Mouse (Mus musculus): ENCODE results near the gene Rplp0. TPM values are rescaled to one million over a fixed set of nuclear protein-coding genes. Genes with fewer than 3 reads are reported as not detected.

Rplp0 gene
- polyA plus RNA-seq, 1 experiment from 2014 or later = 1,866 TPM

- no peak for ATAC-seq (ENCODE audit: insufficient number of reproducible peaks, insufficient read depth, low FRiP score, low read depth)
- peaks cover 42% of the 10 kb centered on the region for H3K4me1 ChIP-seq (ENCODE audit: control insufficient read depth, insufficient read depth, low read length)
- no peaks in the 10 kb centered on the region for H3K27me3 ChIP-seq (ENCODE audit: control insufficient read depth, insufficient read depth, low read length)
- H3K4me2 ChIP-seq (replicated peaks; ENCODE audit: low read depth, low read length) = peak overlapping the region; percentile 36
- H3K9me3 ChIP-seq (ENCODE audit: control insufficient read depth, low read depth, low read length) = no peaks in the 10 kb centered on the region
- H3K4me3 ChIP-seq (ENCODE audit: low read depth, low read length) = no peak overlapping the region
- H3K9ac ChIP-seq (replicated peaks; ENCODE audit: low read depth, low read length) = no peak overlapping the region
- H3K27ac ChIP-seq (ENCODE audit: low read length) = peak overlapping the region; percentile 28; the same call in 1 of the 2 replicates
- no peaks in the 10 kb centered on the region for H3K36me3 ChIP-seq (ENCODE audit: control insufficient read depth, insufficient read depth, low read length)
- 7% methylated on average over 15 of the region's 15 CpGs for WGBS
Measured at GRCm38 (mm10) chr5:115523971-115524370, 35.3 kb upstream of the Rplp0 start.

DNA sequence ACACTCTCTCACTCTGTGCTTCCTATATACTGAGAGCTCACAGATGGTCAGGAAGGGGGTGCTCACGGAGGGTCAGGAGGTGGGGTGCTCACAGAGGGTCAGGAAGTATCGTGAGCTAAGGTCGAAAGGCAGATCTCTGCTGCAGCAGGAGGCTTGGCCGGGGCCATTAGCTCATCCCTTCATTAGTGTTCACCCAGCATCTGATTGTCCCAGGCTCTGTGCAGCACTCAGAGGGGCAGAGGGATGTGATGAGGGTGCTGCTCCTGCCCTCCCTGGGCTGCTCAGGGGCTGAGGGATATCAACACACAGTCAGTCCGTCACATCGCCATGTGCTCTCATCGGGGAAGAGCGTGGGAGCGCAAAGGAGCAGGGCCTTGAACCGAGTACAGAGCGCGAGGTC is 34.8 kb upstream of the Rplp0 start:
- H3K27ac ChIP-seq (ENCODE audit: low read length) = 0 out of 2 replicates have a peak overlapping the region, but pooled peaks have one; percentile 28
- no peak overlapping the region for H3K4me3 ChIP-seq (ENCODE audit: low read depth, low read length)
- H3K27me3 ChIP-seq (ENCODE audit: control insufficient read depth, insufficient read depth, low read length) = no peaks in the 10 kb centered on the region
- WGBS = 39% methylated on average over 12 of the region's 12 CpGs
- no peaks in the 10 kb centered on the region for H3K9me3 ChIP-seq (ENCODE audit: control insufficient read depth, low read depth, low read length)
- H3K4me2 ChIP-seq (replicated peaks; ENCODE audit: low read depth, low read length) = peak overlapping the region; percentile 36; the same call in 1 of the 2 replicates
- peaks cover 47% of the 10 kb centered on the region for H3K4me1 ChIP-seq (ENCODE audit: control insufficient read depth, insufficient read depth, low read length)
- no peaks in the 10 kb centered on the region for H3K36me3 ChIP-seq (ENCODE audit: control insufficient read depth, insufficient read depth, low read length)
- no peak for ATAC-seq (ENCODE audit: insufficient number of reproducible peaks, insufficient read depth, low FRiP score, low read depth)
- H3K9ac ChIP-seq (replicated peaks; ENCODE audit: low read depth, low read length) = no peak overlapping the region

DNA sequence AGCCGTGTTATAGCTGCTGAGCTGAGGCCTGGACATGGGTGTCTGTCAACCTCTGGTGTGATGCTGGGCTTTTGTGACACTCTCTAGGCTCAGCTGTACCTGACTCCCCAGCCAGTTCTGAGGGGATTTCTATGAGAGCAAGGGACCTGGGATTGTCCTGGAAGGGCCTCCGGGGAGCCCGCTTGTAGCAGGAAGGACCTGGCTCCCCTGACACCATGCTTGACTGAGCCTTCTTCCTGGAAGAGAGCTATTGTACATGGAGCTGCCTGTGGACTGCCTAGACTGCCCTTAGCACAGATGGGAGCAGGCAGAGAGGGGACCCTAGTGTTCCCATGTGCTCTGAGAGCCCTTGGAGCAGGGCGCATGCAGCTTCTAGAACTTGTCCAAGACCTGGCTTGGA is 33.9 kb upstream of the Rplp0 start:
- Histone ChIP-seq H3K4me3 (ENCODE audit: low read depth, low read length) (no peak overlapping the region), H3K4me1 (ENCODE audit: control insufficient read depth, insufficient read depth, low read length) (peaks cover 54% of the 10 kb centered on the region), H3K27me3 (ENCODE audit: control insufficient read depth, insufficient read depth, low read length) (no peaks in the 10 kb centered on the region), H3K9ac (replicated peaks; ENCODE audit: low read depth, low read length) (no peak overlapping the region), H3K9me3 (ENCODE audit: control insufficient read depth, low read depth, low read length) (no peaks in the 10 kb centered on the region), H3K27ac (ENCODE audit: low read length) (peak overlapping the region; percentile 28; the same call in 1 of the 2 replicates), H3K36me3 (ENCODE audit: control insufficient read depth, insufficient read depth, low read length) (no peaks in the 10 kb centered on the region), H3K4me2 (replicated peaks; ENCODE audit: low read depth, low read length) (no peak overlapping the region)
- 92% methylated on average over 4 of the region's 4 CpGs for WGBS
- ATAC-seq (ENCODE audit: insufficient number of reproducible peaks, insufficient read depth, low FRiP score, low read depth) = no peak

DNA sequence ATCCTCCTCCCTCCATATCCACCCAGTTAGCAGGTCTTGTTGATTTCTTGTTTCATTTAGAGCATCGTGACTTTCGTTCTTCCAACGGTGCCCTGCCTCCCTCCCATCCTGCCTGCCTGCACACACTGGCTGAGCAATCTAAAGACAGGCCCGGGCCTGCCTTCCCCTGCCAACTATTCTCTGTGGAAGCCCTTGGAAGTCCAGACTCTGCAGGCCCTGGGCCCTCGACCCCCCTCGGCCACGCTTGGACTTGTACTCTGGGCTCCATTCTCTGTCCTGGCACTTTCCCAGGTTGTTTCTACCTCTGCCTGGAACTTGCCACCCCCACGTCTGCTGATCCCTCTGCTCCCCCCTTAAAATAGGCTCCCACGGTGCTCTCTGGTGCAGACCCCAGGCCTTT is 33.3 kb upstream of the Rplp0 start:
- H3K9me3 ChIP-seq (ENCODE audit: control insufficient read depth, low read depth, low read length) = no peaks in the 10 kb centered on the region
- H3K27me3 ChIP-seq (ENCODE audit: control insufficient read depth, insufficient read depth, low read length) = no peaks in the 10 kb centered on the region
- peaks cover 59% of the 10 kb centered on the region for H3K4me1 ChIP-seq (ENCODE audit: control insufficient read depth, insufficient read depth, low read length)
- WGBS = 75% methylated on average over 9 of the region's 9 CpGs
- no peak overlapping the region for H3K9ac ChIP-seq (replicated peaks; ENCODE audit: low read depth, low read length)
- peak overlapping the region; percentile 30; the same call in 1 of the 2 replicates for H3K27ac ChIP-seq (ENCODE audit: low read length)
- H3K4me2 ChIP-seq (replicated peaks; ENCODE audit: low read depth, low read length) = no peak overlapping the region
- no peaks in the 10 kb centered on the region for H3K36me3 ChIP-seq (ENCODE audit: control insufficient read depth, insufficient read depth, low read length)
- no peak for ATAC-seq (ENCODE audit: insufficient number of reproducible peaks, insufficient read depth, low FRiP score, low read depth)
- no peak overlapping the region for H3K4me3 ChIP-seq (ENCODE audit: low read depth, low read length)

DNA sequence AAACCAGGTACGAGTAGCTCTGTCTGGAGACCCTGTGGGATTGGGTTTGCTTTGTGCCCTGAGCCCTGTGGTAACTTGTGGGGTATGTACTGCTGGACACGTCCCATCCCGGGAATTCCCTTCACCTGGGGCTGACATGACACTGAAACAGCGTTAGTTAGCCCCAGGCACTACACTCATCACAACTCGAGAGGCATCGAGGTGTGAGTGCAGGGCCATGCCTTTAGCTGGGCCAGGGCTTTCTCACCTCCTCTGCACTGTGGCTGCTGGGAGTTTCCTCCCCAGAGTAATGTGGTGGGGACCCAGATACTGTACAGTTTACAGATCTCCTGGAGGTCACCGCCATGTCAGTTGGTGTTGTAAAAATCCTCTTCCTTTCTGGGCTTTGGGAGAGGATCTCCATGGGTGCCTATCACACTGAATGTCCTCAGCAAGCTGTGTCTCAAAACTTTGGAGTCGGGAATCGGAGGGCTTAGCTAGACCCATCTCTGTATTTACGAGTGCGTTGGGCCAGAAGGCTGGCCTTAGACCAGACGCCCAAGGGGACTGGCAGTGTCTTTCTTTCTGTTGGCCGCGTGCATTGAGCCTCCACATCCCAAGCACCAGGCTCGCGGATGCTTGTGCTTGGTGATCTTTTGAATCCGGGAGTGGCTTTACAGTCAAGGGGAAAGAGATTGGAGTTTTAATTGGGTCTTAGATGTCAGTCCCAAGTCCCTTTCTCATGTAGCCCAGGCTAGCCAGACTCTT is 32.6 kb upstream of the Rplp0 start:
- ATAC-seq (ENCODE audit: insufficient number of reproducible peaks, insufficient read depth, low FRiP score, low read depth) = no peak
- no peaks in the 10 kb centered on the region for H3K27me3 ChIP-seq (ENCODE audit: control insufficient read depth, insufficient read depth, low read length)
- 88% methylated on average over 17 of the region's 17 CpGs for WGBS
- H3K4me2 ChIP-seq (replicated peaks; ENCODE audit: low read depth, low read length) = no peak overlapping the region
- no peaks in the 10 kb centered on the region for H3K36me3 ChIP-seq (ENCODE audit: control insufficient read depth, insufficient read depth, low read length)
- H3K9me3 ChIP-seq (ENCODE audit: control insufficient read depth, low read depth, low read length) = no peaks in the 10 kb centered on the region
- no peak overlapping the region for H3K9ac ChIP-seq (replicated peaks; ENCODE audit: low read depth, low read length)
- peak overlapping the region; percentile 30; the same call in 1 of the 2 replicates for H3K27ac ChIP-seq (ENCODE audit: low read length)
- H3K4me1 ChIP-seq (ENCODE audit: control insufficient read depth, insufficient read depth, low read length) = peaks cover 66% of the 10 kb centered on the region
- H3K4me3 ChIP-seq (ENCODE audit: low read depth, low read length) = no peak overlapping the region

- Histone ChIP-seq H3K4me2 (replicated peaks; ENCODE audit: low read depth, low read length) (no peak overlapping the region), H3K4me3 (ENCODE audit: low read depth, low read length) (no peak overlapping the region), H3K27ac (ENCODE audit: low read length) (no peak overlapping the region), H3K4me1 (ENCODE audit: control insufficient read depth, insufficient read depth, low read length) (peaks cover 62% of the 10 kb centered on the region), H3K36me3 (ENCODE audit: control insufficient read depth, insufficient read depth, low read length) (no peaks in the 10 kb centered on the region), H3K27me3 (ENCODE audit: control insufficient read depth, insufficient read depth, low read length) (no peaks in the 10 kb centered on the region), H3K9me3 (ENCODE audit: control insufficient read depth, low read depth, low read length) (no peaks in the 10 kb centered on the region), H3K9ac (replicated peaks; ENCODE audit: low read depth, low read length) (no peak overlapping the region)
- WGBS = 83% methylated on average over 5 of the region's 5 CpGs
- no peak for ATAC-seq (ENCODE audit: insufficient number of reproducible peaks, insufficient read depth, low FRiP score, low read depth)
Measured at GRCm38 (mm10) chr5:115528128-115528527, 31.1 kb upstream of the Rplp0 start.

DNA sequence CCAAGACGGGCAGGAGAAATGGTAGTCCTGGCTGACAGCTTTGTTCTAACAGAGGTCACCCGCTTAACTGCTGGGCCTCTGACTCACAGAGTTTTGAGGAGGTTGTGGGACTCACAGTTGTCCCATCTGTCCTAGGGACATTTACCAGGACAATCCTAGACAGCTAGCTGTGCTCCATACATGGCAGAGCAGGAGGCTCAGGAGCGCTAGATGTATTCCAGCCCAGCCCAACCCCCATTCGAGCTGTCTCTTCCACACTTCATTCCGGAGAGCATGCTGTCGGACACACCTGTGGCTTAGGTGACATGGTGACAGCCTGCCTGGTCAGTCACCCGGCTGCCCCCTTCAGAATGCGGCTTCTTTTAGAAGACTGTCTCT is 29.9 kb upstream of the Rplp0 start:
- H3K9ac ChIP-seq (replicated peaks; ENCODE audit: low read depth, low read length) = no peak overlapping the region
- H3K27ac ChIP-seq (ENCODE audit: low read length) = peak overlapping the region; percentile 74; the same call in 1 of the 2 replicates
- 33% methylated on average over 8 of the region's 8 CpGs for WGBS
- H3K4me1 ChIP-seq (ENCODE audit: control insufficient read depth, insufficient read depth, low read length) = peaks cover 65% of the 10 kb centered on the region
- H3K27me3 ChIP-seq (ENCODE audit: control insufficient read depth, insufficient read depth, low read length) = no peaks in the 10 kb centered on the region
- H3K4me3 ChIP-seq (ENCODE audit: low read depth, low read length) = no peak overlapping the region
- H3K36me3 ChIP-seq (ENCODE audit: control insufficient read depth, insufficient read depth, low read length) = no peaks in the 10 kb centered on the region
- no peak for ATAC-seq (ENCODE audit: insufficient number of reproducible peaks, insufficient read depth, low FRiP score, low read depth)
- no peaks in the 10 kb centered on the region for H3K9me3 ChIP-seq (ENCODE audit: control insufficient read depth, low read depth, low read length)
- H3K4me2 ChIP-seq (replicated peaks; ENCODE audit: low read depth, low read length) = no peak overlapping the region

DNA sequence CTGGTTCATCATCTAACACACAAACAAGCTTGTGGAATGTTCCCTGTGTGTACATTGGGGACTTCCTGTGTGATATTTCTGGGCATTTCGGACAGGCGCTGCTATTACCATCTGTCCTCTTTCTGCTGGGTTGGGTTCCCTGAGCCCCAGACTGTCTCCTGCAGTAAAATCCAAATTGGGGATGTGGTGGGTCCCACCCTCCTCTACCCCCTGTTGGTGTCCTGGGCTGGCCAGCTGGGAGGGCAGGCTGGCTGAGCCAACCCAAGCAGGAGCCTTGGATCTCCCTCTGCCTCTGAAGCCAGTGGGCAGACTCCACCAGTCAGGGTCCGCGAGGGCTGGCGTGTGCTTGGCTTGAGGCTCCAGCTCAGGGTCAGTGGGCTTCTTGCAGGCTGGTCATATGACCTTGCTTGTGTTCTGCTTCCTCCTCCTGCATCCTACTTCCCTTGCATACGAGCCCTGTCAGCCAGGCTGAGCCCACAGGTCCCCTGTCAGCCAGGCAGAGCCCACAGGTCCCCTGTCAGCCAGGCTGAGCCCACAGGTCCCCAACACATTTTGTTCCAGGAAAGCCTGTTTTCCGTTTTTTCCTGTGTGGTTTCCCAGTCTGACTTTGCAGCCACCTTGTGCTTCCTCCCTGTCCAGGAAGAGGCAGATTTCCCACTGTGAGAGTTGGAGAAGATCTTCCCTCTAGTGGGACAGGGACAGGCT is 29.4 kb upstream of the Rplp0 start:
- Histone ChIP-seq H3K36me3 (ENCODE audit: control insufficient read depth, insufficient read depth, low read length) (no peaks in the 10 kb centered on the region), H3K9me3 (ENCODE audit: control insufficient read depth, low read depth, low read length) (no peaks in the 10 kb centered on the region), H3K27me3 (ENCODE audit: control insufficient read depth, insufficient read depth, low read length) (no peaks in the 10 kb centered on the region), H3K4me3 (ENCODE audit: low read depth, low read length) (no peak overlapping the region), H3K4me2 (replicated peaks; ENCODE audit: low read depth, low read length) (no peak overlapping the region), H3K27ac (ENCODE audit: low read length) (peak overlapping the region; percentile 74), H3K4me1 (ENCODE audit: control insufficient read depth, insufficient read depth, low read length) (peaks cover 65% of the 10 kb centered on the region), H3K9ac (replicated peaks; ENCODE audit: low read depth, low read length) (no peak overlapping the region)
- WGBS = 49% methylated on average over 7 of the region's 7 CpGs
- no peak for ATAC-seq (ENCODE audit: insufficient number of reproducible peaks, insufficient read depth, low FRiP score, low read depth)

Data from stomach, embryonic 14.5 days (tissue).